Mouse (Mus musculus) MEL (cell line): ENCODE results near the gene Prdm16. TPM values are rescaled to one million over a fixed set of nuclear protein-coding genes. Genes with fewer than 3 reads are reported as not detected.

Experiments
- DNase-seq: peaks from one replicate; pipeline ENCODE4 v3.0.0; 2011; ENCODE audit warnings: low read depth, low spot score
- H3K27ac ChIP-seq: 2 replicates; pipeline ENCODE4 v1.5.1; 2012; ENCODE audit warnings: low read depth, mild to moderate bottlenecking, control low read depth, low read length, moderate library complexity; ENCODE audit not compliant: control insufficient read depth
- H3K27me3 ChIP-seq, 2 experiments: fragments of 150-350 bp in 1 of 2; sonication (generic) in 1 of 2; 2 replicates each; pipeline ENCODE4 v1.6.1; 2012; ENCODE audit warnings: low read length in 2 of 2, mild to moderate bottlenecking in 2 of 2, improper control_type of control experiment in 1 of 2, moderate library complexity in 1 of 2; ENCODE audit not compliant: insufficient read depth in 2 of 2, control insufficient read depth in 1 of 2
- H3K36me3 ChIP-seq, 2 experiments: 2 replicates each; pipeline ENCODE4 v1.6.1; 2012 to 2014; ENCODE audit warnings: low read length in 2 of 2, improper control_type of control experiment in 1 of 2, inconsistent platforms in 1 of 2, mild to moderate bottlenecking in 1 of 2; ENCODE audit not compliant: insufficient read depth in 2 of 2, control insufficient read depth in 1 of 2
- H3K4me1 ChIP-seq, 2 experiments: fragments of 150-350 bp in 1 of 2; sonication (generic) in 1 of 2; 2 replicates each; pipeline ENCODE4 v1.6.1; 2012; ENCODE audit warnings: low read length in 2 of 2, improper control_type of control experiment in 1 of 2, mild to moderate bottlenecking in 1 of 2; ENCODE audit not compliant: insufficient read depth in 2 of 2, control insufficient read depth in 1 of 2
- H3K4me3 ChIP-seq, 2 experiments: fragments of 150-350 bp in 1 of 2; sonication (generic) in 1 of 2; 2 replicates each; pipeline ENCODE4 v1.5.1; 2012; ENCODE audit warnings: low read depth in 2 of 2, low read length in 2 of 2, mild to moderate bottlenecking in 2 of 2, moderate library complexity in 2 of 2, control low read depth in 1 of 2, improper control_type of control experiment in 1 of 2; ENCODE audit not compliant: control insufficient read depth in 1 of 2, insufficient read depth in 1 of 2
- H3K79me2 ChIP-seq: 2 replicates; pipeline ENCODE4 v1.6.1; 2012; ENCODE audit warnings: mild to moderate bottlenecking, low read length, moderate library complexity; ENCODE audit not compliant: control insufficient read depth, poor library complexity, insufficient read depth
- H3K9ac ChIP-seq: 2 replicates; pipeline ENCODE4 v1.6.1; 2012; ENCODE audit warnings: low read depth, mild to moderate bottlenecking, control low read depth, low read length, moderate library complexity; ENCODE audit not compliant: control insufficient read depth, poor library complexity, severe bottlenecking
- H3K9me3 ChIP-seq: fragments of 150-350 bp; sonication (generic); replicated peaks from 2 replicates; pipeline ENCODE4 v1.6.1; 2012; ENCODE audit warnings: mild to moderate bottlenecking, low read length, improper control_type of control experiment, moderate library complexity; ENCODE audit not compliant: insufficient read depth
- BHLHE40 ChIP-seq: IDR thresholded peaks from 2 replicates; pipeline ENCODE4 v1.6.1; 2012; ENCODE audit warnings: low read depth, mild to moderate bottlenecking, inconsistent platforms, low read length, improper control_type of control experiment, borderline replicate concordance
- CHD1 ChIP-seq: IDR thresholded peaks from 2 replicates; pipeline ENCODE4 v1.6.1; 2012; ENCODE audit warnings: low read depth, mild to moderate bottlenecking, inconsistent platforms, low read length, improper control_type of control experiment
- CTCF ChIP-seq, 3 experiments: IDR thresholded peaks in 2 of 3; conservative IDR thresholded peaks in 1 of 3; 2 replicates each; pipeline ENCODE4 v1.5.1; 2011 to 2012; ENCODE audit warnings: low read length in 3 of 3, low read depth in 2 of 3, mild to moderate bottlenecking in 2 of 3, improper control_type of control experiment in 1 of 3, inconsistent platforms in 1 of 3, mixed read lengths in 1 of 3, moderate library complexity in 1 of 3; ENCODE audit not compliant: control insufficient read depth in 1 of 3, insufficient read depth in 1 of 3, poor library complexity in 1 of 3, severe bottlenecking in 1 of 3
- E2F4 ChIP-seq: IDR thresholded peaks from 2 replicates; pipeline ENCODE4 v1.6.1; 2011; ENCODE audit warnings: low read depth, low read length, improper control_type of control experiment, borderline replicate concordance
- ETS1 ChIP-seq: IDR thresholded peaks from 2 replicates; pipeline ENCODE4 v1.6.1; 2012; ENCODE audit warnings: low read depth, mild to moderate bottlenecking, inconsistent platforms, low read length, improper control_type of control experiment, moderate library complexity
- GATA1 ChIP-seq: IDR thresholded peaks from 2 replicates; pipeline ENCODE4 v1.6.1; 2011; ENCODE audit warnings: low read depth, low read length, improper control_type of control experiment
- HCFC1 ChIP-seq: IDR thresholded peaks from 2 replicates; pipeline ENCODE4 v1.6.1; 2012; ENCODE audit warnings: low read depth, mild to moderate bottlenecking, inconsistent platforms, low read length, improper control_type of control experiment, moderate library complexity
- JUND ChIP-seq: IDR thresholded peaks from 2 replicates; pipeline ENCODE4 v1.6.1; 2011; ENCODE audit warnings: low read depth, mild to moderate bottlenecking, improper control_type of control experiment, low read length
- KAT2A ChIP-seq: conservative IDR thresholded peaks from 2 replicates; pipeline ENCODE4 v1.6.1; 2012; ENCODE audit warnings: low read depth, low read length, improper control_type of control experiment, inconsistent platforms
- MAX ChIP-seq: IDR thresholded peaks from 2 replicates; pipeline ENCODE4 v1.6.1; 2011; ENCODE audit warnings: low read length, improper control_type of control experiment
- MYB ChIP-seq: IDR thresholded peaks from 2 replicates; pipeline ENCODE4 v1.6.1; 2011; ENCODE audit warnings: mild to moderate bottlenecking, low read depth, low read length, improper control_type of control experiment
- NRF1 ChIP-seq: IDR thresholded peaks from 2 replicates; pipeline ENCODE4 v1.6.1; 2014; ENCODE audit warnings: low read depth, mild to moderate bottlenecking, inconsistent platforms, low read length, improper control_type of control experiment, moderate library complexity; ENCODE audit not compliant: poor library complexity, insufficient read depth, severe bottlenecking
- POLR2AphosphoS5 ChIP-seq: IDR thresholded peaks from 2 replicates; pipeline ENCODE4 v1.6.1; 2012; ENCODE audit warnings: low read depth, borderline replicate concordance, mild to moderate bottlenecking, inconsistent platforms, low read length, moderate library complexity, mixed read lengths
- RAD21 ChIP-seq: IDR thresholded peaks from 2 replicates; pipeline ENCODE4 v1.6.1; 2011; ENCODE audit warnings: mild to moderate bottlenecking, low read depth, low read length, improper control_type of control experiment
- SMC3 ChIP-seq: IDR thresholded peaks from 2 replicates; pipeline ENCODE4 v1.6.1; 2011; ENCODE audit warnings: low read depth, low read length, improper control_type of control experiment
- UBTF ChIP-seq: IDR thresholded peaks from 2 replicates; pipeline ENCODE4 v1.6.1; 2012; ENCODE audit warnings: low read depth, mild to moderate bottlenecking, inconsistent platforms, low read length, improper control_type of control experiment, moderate library complexity, borderline replicate concordance; ENCODE audit not compliant: insufficient read depth
- USF2 ChIP-seq, 2 experiments: IDR thresholded peaks; 2 replicates each; pipeline ENCODE4 v1.6.1; 2011 to 2012; ENCODE audit warnings: improper control_type of control experiment in 2 of 2, low read length in 2 of 2, borderline replicate concordance in 1 of 2, inconsistent platforms in 1 of 2, low read depth in 1 of 2, mild to moderate bottlenecking in 1 of 2; ENCODE audit not compliant: insufficient read depth in 1 of 2
- ZC3H11A ChIP-seq: IDR thresholded peaks from 2 replicates; pipeline ENCODE4 v1.6.1; 2012; ENCODE audit warnings: low read depth, mild to moderate bottlenecking, inconsistent platforms, low read length, improper control_type of control experiment
- ZMIZ1 ChIP-seq: IDR thresholded peaks from 2 replicates; pipeline ENCODE4 v1.6.1; 2012; ENCODE audit warnings: low read depth, mild to moderate bottlenecking, inconsistent platforms, low read length, improper control_type of control experiment, moderate library complexity
- ZNF384 ChIP-seq: IDR thresholded peaks from 2 replicates; pipeline ENCODE4 v1.6.1; 2012; ENCODE audit warnings: low read depth, mild to moderate bottlenecking, inconsistent platforms, low read length, improper control_type of control experiment
- polyA plus RNA-seq, 2 experiments: library from polyadenylated mRNA; stranded (reverse) in 1 of 2; unstranded in 1 of 2; fragments of >175 nt in 1 of 2; fragments of >200 nt in 1 of 2; gene quantifications; 2 replicates each; pipeline versions ENCODE4 v1.2.1 to v1.2.4; 2012; ENCODE audit warnings: low replicate concordance in 2 of 2, low read depth in 1 of 2; ENCODE audit not compliant: insufficient read length in 2 of 2, insufficient read depth in 1 of 2, missing spikeins in 1 of 2
- total RNA-seq: library from RNA; depleted of rRNA; stranded (reverse); fragments of 300-350 nt; gene quantifications from 2 replicates; pipeline ENCODE4 v1.2.3, GENCODE M21; 2012

The Prdm16 gene
- total and polyA plus RNA-seq, 3 experiments, result not detected

- Histone ChIP-seq H3K36me3 (no peaks in the 10 kb centered on the region), H3K9me3 (no peaks in the 10 kb centered on the region)
- no peak for TF ChIP-seq BHLHE40
- TF ChIP-seq E2F4, result no peak
- TF ChIP-seq MYB, result no peak
- TF ChIP-seq ZC3H11A, result no peak
- no peak for TF ChIP-seq ETS1
- no peak for TF ChIP-seq NRF1
- no peak for TF ChIP-seq GATA1
- TF ChIP-seq MAX, result no peak
- no peak for TF ChIP-seq UBTF
- TF ChIP-seq USF2 (IDR thresholded peaks at IDR 0.05; ENCODE audit: borderline replicate concordance in 1 of 2, insufficient read depth in 1 of 2, low read depth in 1 of 2, low read length in 2 of 2), result no peak
- TF ChIP-seq ZNF384, result no peak
- no peak for TF ChIP-seq SMC3
- TF ChIP-seq HCFC1, result no peak
- TF ChIP-seq CHD1, result no peak
- no peak for TF ChIP-seq RAD21
- TF ChIP-seq POLR2AphosphoS5, result no peak
- no peak for TF ChIP-seq KAT2A
- no peak for TF ChIP-seq CTCF (IDR thresholded peaks at IDR 0.05 in 2 of 3, conservative IDR thresholded peaks at IDR 0.05 in 1 of 3; ENCODE audit: control insufficient read depth in 1 of 3, insufficient read depth in 1 of 3, low read depth in 2 of 3, low read length in 3 of 3, poor library complexity in 1 of 3, severe bottlenecking in 1 of 3)
- no peak for TF ChIP-seq ZMIZ1
- no peak for TF ChIP-seq JUND
Measured at GRCm38 (mm10) chr4:154396652-154397301, 239.9 kb downstream of the Prdm16 start.

More at GRCm38 (mm10) chr4:154396652-154397301, 239.9 kb downstream of the Prdm16 start:
- DNase-seq, result no peak
- Histone ChIP-seq H3K79me2 (no peaks in the 10 kb centered on the region), H3K4me1 (no peaks in the 10 kb centered on the region), H3K9ac (no peak overlapping the region), H3K27ac (no peak overlapping the region), H3K27me3 (no peaks in the 10 kb centered on the region), H3K4me3 (no peak overlapping the region)
